Mouse (Mus musculus) midbrain, embryonic 14.5 days (tissue): Measurements from ENCODE around the gene Naa80. TPM values are rescaled to one million over a fixed set of nuclear protein-coding genes. Genes with fewer than 3 reads are reported as not detected.

Experiments
- ATAC-seq: fragments of 200-750 bp; cut with Nextera tagmentation; 2 replicates; pipeline ENCODE4 v1.8.0; 2017; ENCODE audit warnings: moderate number of reproducible peaks, moderate library complexity; ENCODE audit not compliant: low FRiP score, low TSS enrichment
- DNase-seq: peaks from one replicate; pipeline ENCODE4 v3.0.0-alpha.2; 2015
- H3K27ac ChIP-seq: fragments of 300-500 bp; sonication (generic); replicated peaks from 2 replicates; pipeline ENCODE4 v1.5.1; 2014; ENCODE audit warnings: mild to moderate bottlenecking, low read depth, low read length, moderate library complexity
- H3K27me3 ChIP-seq: fragments of 300-500 bp; sonication (generic); 2 replicates; pipeline ENCODE4 v1.6.1; 2014; ENCODE audit warnings: low read length, control low read depth, mixed read lengths; ENCODE audit not compliant: control insufficient read depth, insufficient read depth
- H3K36me3 ChIP-seq: fragments of 300-500 bp; sonication (generic); 2 replicates; pipeline ENCODE4 v1.6.1; 2014; ENCODE audit warnings: low read length, control low read depth; ENCODE audit not compliant: control insufficient read depth, insufficient read depth
- H3K4me1 ChIP-seq: fragments of 300-500 bp; sonication (generic); 2 replicates; pipeline ENCODE4 v1.6.1; 2014; ENCODE audit warnings: mild to moderate bottlenecking, antibody characterized with exemption, low read length, control low read depth; ENCODE audit not compliant: control insufficient read depth, insufficient read depth
- H3K4me2 ChIP-seq: fragments of 300-500 bp; sonication (generic); 2 replicates; pipeline ENCODE4 v1.6.1; 2014; ENCODE audit warnings: mild to moderate bottlenecking, low read length, moderate library complexity
- H3K4me3 ChIP-seq: fragments of 300-500 bp; sonication (generic); replicated peaks from 2 replicates; pipeline ENCODE4 v1.5.1; 2014; ENCODE audit warnings: low read depth, low read length
- H3K9ac ChIP-seq: fragments of 300-500 bp; sonication (generic); replicated peaks from 2 replicates; pipeline ENCODE4 v1.6.1; 2014; ENCODE audit warnings: mild to moderate bottlenecking, low read length, moderate library complexity
- H3K9me3 ChIP-seq: fragments of 300-500 bp; sonication (generic); 2 replicates; pipeline ENCODE4 v1.6.1; 2016; ENCODE audit warnings: low read length, control low read depth, mixed read lengths; ENCODE audit not compliant: control insufficient read depth
- WGBS: fragments of 180-500 bp; shearing (Covaris S2); extraction: QIAGEN DNeasy Blood & Tissue Kit; methylation state at CpG from one replicate; pipeline ENCODE4 v1.1.7; 2014; 5-methylcytosine and 5-hydroxymethylcytosine counted together
- polyA plus RNA-seq: library from polyadenylated mRNA; unstranded; fragments of >200 nt; fragmentation: Nextera tagmentation; extraction: Ambion mirVana; gene quantifications from 2 replicates; pipeline ENCODE4 v1.2.1, GENCODE M21; 2014

Naa80 gene
- polyA plus RNA-seq, 1 experiment from 2014 or later = 14.1 TPM

GRCm38 (mm10) chr9:107566855-107567254, 11.8 kb upstream of the Naa80 start:
- Histone ChIP-seq H3K4me3 (no peak overlapping the region), H3K36me3 (peaks cover 46% of the 10 kb centered on the region), H3K4me1 (peaks cover 43% of the 10 kb centered on the region), H3K27me3 (no peaks in the 10 kb centered on the region), H3K9me3 (no peaks in the 10 kb centered on the region), H3K4me2 (0 out of 2 replicates have a peak overlapping the region, but pooled peaks have one; percentile 83), H3K9ac (no peak overlapping the region), H3K27ac (no peak overlapping the region; the same call in 1 of the 2 replicates)
- 73% methylated on average over 3 of the region's 3 CpGs for WGBS
- ATAC-seq = no peak
- no peak for DNase-seq

DNA sequence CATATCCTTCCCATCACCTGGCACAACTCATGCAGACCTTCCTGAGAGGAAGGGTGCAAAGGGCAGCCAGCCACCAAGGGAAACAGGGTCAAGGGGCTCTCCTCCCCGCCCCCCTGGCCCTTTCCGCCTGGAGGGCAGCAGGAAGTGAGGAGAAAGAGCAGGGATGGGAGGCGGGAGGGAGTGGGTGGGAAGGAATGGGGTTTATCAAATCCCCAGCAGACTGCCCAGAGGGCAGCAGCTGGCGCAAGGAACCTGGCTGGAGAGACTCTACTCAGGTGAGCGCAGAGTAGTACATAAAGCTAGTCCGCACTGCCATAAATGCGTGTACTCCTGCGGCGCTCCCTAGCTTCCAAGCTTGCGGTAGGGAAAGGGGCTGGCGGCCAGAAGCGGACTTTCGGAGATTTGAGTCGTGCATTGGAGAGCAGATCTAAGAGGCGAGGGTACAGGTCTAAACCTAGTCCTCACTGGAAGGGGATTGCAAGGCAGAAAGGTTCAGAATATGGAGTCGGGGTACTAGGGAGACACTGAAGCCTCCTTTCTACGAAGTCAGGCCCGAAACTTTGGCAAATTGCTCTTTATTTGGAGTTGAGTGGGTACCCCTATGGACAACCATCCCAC, 10.9 kb upstream of the Naa80 start, which contains the start of gene Hyal2:
Gene Hyal2 (plus strand): TSS at position 244 of the 618 bp plus-strand sequence.
- Histone ChIP-seq H3K27me3 (no peaks in the 10 kb centered on the region), H3K4me2 (peak within 1 kb of the TSS; percentile 83), H3K27ac (peak within 1 kb of the TSS; percentile 88), H3K4me1 (peaks cover 40% of the 10 kb centered on the region), H3K36me3 (peaks cover 49% of the 10 kb centered on the region), H3K9ac (peak within 1 kb of the TSS; percentile 80), H3K4me3 (peak within 1 kb of the TSS; percentile 85), H3K9me3 (no peaks in the 10 kb centered on the region)
- DNase-seq = peak; percentile 39
- 6% methylated on average over 18 of the region's 18 CpGs for WGBS
- ATAC-seq = no peak

- Histone ChIP-seq H3K9ac (peak overlapping the region; percentile 80), H3K27me3 (no peaks in the 10 kb centered on the region), H3K27ac (peak overlapping the region; percentile 88), H3K4me1 (peaks cover 38% of the 10 kb centered on the region), H3K4me3 (peak overlapping the region; percentile 85), H3K4me2 (peak overlapping the region; percentile 83), H3K9me3 (no peaks in the 10 kb centered on the region), H3K36me3 (peaks cover 56% of the 10 kb centered on the region)
- under 1% methylated on average over 41 of the region's 41 CpGs for WGBS
- DNase-seq (peak; percentile 95), ATAC-seq (peak; percentile 90)
These were observed 10.1 kb upstream of the Naa80 start for GRCm38 (mm10) chr9:107568331-107569261.

DNA sequence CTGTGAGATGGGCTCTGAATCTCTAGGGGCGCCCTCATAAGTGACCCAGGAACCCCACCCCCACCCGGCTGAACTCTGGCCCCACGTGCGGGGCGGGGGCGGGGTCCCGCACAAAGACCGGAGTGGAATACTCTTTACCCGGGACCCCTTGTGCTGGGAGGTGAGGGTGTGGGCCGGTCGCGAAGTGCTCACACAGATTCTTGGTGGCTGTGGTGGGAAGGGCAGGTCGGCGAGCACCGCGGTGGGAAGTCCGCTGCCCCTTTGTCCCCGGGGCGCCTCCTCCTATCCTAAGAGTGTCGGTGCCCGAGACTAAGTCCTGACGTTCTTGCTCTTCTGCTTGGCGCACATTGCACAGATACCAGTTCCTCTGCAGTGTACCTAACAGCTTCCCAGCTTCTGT, 9.4 kb upstream of the Naa80 start:
- peak; percentile 54 for ATAC-seq
- peak overlapping the region; percentile 80 for H3K9ac ChIP-seq
- peaks cover 57% of the 10 kb centered on the region for H3K36me3 ChIP-seq
- peak overlapping the region; percentile 85 for H3K4me3 ChIP-seq
- WGBS = under 1% methylated on average over 23 of the region's 23 CpGs
- no peak for DNase-seq
- no peaks in the 10 kb centered on the region for H3K9me3 ChIP-seq
- no peaks in the 10 kb centered on the region for H3K27me3 ChIP-seq
- peak overlapping the region; percentile 88 for H3K27ac ChIP-seq
- peaks cover 32% of the 10 kb centered on the region for H3K4me1 ChIP-seq
- H3K4me2 ChIP-seq = peak overlapping the region; percentile 83

GRCm38 (mm10) chr9:107570016-107570415, 8.7 kb upstream of the Naa80 start:
- Histone ChIP-seq H3K27me3 (no peaks in the 10 kb centered on the region), H3K9me3 (no peaks in the 10 kb centered on the region), H3K4me3 (peak overlapping the region; percentile 85), H3K36me3 (peaks cover 57% of the 10 kb centered on the region), H3K4me2 (peak overlapping the region; percentile 83), H3K27ac (peak overlapping the region; percentile 88), H3K9ac (peak overlapping the region; percentile 80), H3K4me1 (peaks cover 32% of the 10 kb centered on the region)
- DNase-seq (no peak), ATAC-seq (no peak)
- 46% methylated on average over 13 of the region's 13 CpGs for WGBS

DNA sequence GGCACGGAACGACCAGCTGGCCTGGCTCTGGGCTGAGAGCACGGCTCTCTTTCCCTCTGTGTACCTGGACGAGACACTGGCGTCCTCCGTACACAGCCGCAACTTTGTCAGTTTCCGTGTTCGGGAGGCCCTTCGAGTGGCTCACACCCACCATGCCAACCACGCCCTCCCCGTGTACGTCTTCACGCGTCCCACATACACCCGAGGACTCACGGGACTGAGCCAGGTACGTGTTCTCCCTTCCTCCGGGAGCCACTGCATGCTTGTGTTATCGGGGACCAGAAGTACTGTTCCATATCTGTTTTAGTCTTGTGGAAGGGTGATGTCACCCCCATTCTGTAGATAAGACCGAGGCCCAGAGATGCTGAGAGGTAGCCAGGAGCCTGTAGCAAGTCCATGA, 7.8 kb upstream of the Naa80 start:
- DNase-seq (no peak), ATAC-seq (no peak)
- 94% methylated on average over 21 of the region's 21 CpGs for WGBS
- Histone ChIP-seq H3K9ac (peak overlapping the region; percentile 80), H3K9me3 (no peaks in the 10 kb centered on the region), H3K4me2 (peak overlapping the region; percentile 83), H3K36me3 (peaks cover 49% of the 10 kb centered on the region), H3K27ac (no peak overlapping the region), H3K4me1 (peaks cover 32% of the 10 kb centered on the region), H3K27me3 (no peaks in the 10 kb centered on the region), H3K4me3 (peak overlapping the region; percentile 85)

GRCm38 (mm10) chr9:107571534-107572326, 7.0 kb upstream of the Naa80 start:
- Histone ChIP-seq H3K9ac (no peak overlapping the region), H3K27me3 (no peaks in the 10 kb centered on the region), H3K4me2 (peak overlapping the region; percentile 83), H3K4me1 (peaks cover 32% of the 10 kb centered on the region), H3K4me3 (no peak overlapping the region), H3K36me3 (peaks cover 41% of the 10 kb centered on the region), H3K27ac (no peak overlapping the region), H3K9me3 (no peaks in the 10 kb centered on the region)
- ATAC-seq (no peak), DNase-seq (no peak)
- WGBS = 95% methylated on average over 22 of the region's 22 CpGs

GRCm38 (mm10) chr9:107572327-107572662, 6.4 kb upstream of the Naa80 start:
- H3K4me2 ChIP-seq = no peak overlapping the region
- DNase-seq = no peak

More at GRCm38 (mm10) chr9:107572327-107572662, 6.4 kb upstream of the Naa80 start:
- peaks cover 36% of the 10 kb centered on the region for H3K4me1 ChIP-seq
- no peaks in the 10 kb centered on the region for H3K9me3 ChIP-seq
- H3K27ac ChIP-seq = no peak overlapping the region
- peaks cover 41% of the 10 kb centered on the region for H3K36me3 ChIP-seq
- no peaks in the 10 kb centered on the region for H3K27me3 ChIP-seq
- ATAC-seq = no peak
- WGBS = 100% methylated on average over 2 of the region's 2 CpGs
- no peak overlapping the region for H3K9ac ChIP-seq
- H3K4me3 ChIP-seq = no peak overlapping the region
